Mouse (Mus musculus): ENCODE data around the gene Arhgap33.
A peak's percentile ranks its signal among the peaks of the same experiment; 100 is the strongest.

The Arhgap33 gene

DNA sequence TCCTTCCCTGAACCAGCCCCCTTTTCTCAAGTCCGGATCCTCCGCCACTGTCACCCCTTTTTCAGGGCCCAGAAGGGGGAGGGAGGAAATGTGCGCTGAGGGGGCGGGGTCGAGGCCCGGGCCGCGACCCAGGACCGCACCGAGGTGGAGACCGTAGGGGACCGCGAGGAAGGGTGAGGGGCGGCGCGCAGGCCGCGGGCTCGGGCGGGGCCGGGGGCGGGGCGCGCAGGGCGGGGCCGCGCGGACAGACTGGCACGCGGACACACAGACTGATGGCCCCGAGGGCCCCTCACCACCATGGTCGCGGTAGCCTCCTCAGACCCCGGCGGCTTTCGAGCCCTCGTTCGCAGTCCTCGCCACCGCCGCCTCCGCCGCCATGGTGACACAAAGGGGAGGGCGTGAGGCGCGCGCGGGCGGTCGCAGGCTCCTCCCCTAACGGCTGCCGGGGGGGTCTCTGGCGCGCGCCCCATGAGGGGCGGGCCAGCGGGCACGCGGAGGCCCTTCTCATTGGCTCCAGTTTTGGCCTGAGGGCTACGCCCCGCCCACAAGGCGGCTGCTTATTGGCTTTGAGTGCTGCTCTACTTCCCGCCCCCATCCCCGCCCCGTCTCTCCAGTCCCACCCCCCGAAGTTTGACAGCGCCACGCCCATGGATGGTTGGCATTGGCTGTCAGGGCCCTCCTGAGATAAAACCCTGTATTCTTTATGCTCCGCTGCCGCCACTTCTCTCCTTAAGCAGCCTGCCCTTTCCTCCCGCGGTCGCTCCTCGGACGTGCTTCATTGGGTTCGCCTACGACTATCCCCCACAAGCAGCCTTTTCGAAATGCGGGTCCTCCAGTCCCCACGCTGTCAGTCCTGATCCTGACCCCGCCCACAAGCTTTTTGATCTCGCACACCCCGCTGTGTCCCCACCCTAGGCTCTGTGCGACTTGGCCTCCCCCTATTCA, at the start of gene Arhgap33:
Gene Arhgap33, minus strand, starts transcription at position 428 of the 945 bp plus-strand sequence.
- DNase-seq = peak; percentile 96 to 97

GRCm38 (mm10) chr7:30584339-30584738, 49.5 kb upstream of the Arhgap33 start:
- no peak for DNase-seq

- DNase-seq = no peak
Measured at GRCm38 (mm10) chr7:30581547-30581946, 46.7 kb upstream of the Arhgap33 start.

GRCm38 (mm10) chr7:30579950-30580349, 45.1 kb upstream of the Arhgap33 start:
- DNase-seq = no peak

DNA sequence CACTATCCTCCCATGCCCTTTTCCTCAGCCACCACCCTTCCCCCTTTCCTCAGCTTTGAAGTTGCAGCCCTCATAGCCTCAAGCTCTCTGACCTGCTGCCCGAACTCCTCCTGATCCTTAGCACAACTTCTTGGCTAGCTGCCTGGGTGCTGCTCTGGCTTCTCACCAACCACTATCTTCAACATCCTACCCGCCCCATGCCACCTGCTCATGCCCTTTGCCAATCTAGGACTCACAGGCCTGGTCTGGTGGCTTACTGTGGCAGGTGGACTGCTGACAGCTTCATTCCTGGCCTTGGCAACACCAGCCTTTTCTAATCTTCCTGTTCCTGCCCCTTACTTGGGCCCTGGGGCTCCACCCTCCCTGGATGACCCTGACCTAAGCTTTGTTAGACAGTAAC, 38.1 kb upstream of the Arhgap33 start:
- DNase-seq = peak; percentile 74 to 79

DNA sequence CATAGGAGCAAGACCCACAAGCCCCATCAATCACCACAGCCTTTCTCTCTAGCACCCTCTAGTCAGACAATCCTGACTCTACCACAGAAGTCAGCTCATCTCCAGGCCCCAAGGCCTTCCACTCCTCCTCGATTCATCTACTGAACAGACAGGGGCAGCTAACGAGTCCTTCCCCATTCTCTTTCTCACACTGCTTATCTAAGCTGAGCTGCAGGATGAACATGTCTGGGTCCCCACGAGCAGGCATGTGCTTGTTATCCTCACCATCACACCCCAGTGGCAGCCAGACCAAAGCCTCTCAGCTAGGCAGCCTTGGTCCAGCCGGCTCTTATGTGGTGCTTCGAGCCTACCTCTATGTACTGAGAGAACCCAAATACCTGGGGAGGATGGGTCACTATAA, 37.5 kb upstream of the Arhgap33 start:
- no peak for DNase-seq

DNA sequence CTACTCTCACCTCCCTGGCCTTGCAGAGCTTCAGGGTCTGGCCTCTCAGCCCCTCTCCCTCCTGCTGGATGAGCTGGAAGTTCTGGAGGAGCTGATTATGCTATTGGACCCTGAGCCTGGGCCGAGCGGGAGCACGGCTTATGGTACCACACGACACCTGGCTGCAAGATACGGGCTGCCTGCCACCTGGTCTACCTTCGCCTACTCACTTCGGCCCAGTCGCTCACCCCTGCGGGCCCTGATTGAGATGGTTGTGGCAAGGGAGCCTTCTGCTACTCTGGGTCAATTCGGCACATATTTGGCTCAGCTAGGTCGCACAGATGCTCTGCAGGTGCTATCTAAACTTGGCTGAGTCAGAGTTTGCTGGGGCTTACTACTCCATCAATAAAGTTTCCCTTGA, 32.7 kb upstream of the Arhgap33 start:
- DNase-seq = no peak

- no peak for DNase-seq
Measured at GRCm38 (mm10) chr7:30566033-30566432, 31.2 kb upstream of the Arhgap33 start.

- peak in 1 of 2 experiments; percentile 18 for DNase-seq
Measured at GRCm38 (mm10) chr7:30564970-30565571, 30.2 kb upstream of the Arhgap33 start, which contains the start of gene Igflr1. Igflr1 (plus strand) TSS chr7:30565427.

- no peak for DNase-seq
Measured at GRCm38 (mm10) chr7:30563906-30564280, 29.0 kb upstream of the Arhgap33 start.

- peak; percentile 95 to 97 for DNase-seq
Measured at GRCm38 (mm10) chr7:30563117-30563905, 28.5 kb upstream of the Arhgap33 start, which contains the start of the genes U2af1l4, Gm49396 and Psenen. U2af1l4 (plus strand) TSS chr7:30563301. Gm49396 (plus strand) TSS chr7:30563344. Psenen (minus strand) TSS chr7:30563627.

GRCm38 (mm10) chr7:30562526-30563116, 27.8 kb upstream of the Arhgap33 start:
- no peak for DNase-seq

GRCm38 (mm10) chr7:30560296-30560695, 25.4 kb upstream of the Arhgap33 start:
- DNase-seq = peak in 1 of 2 experiments; percentile 18

GRCm38 (mm10) chr7:30559443-30559954, 24.6 kb upstream of the Arhgap33 start, which contains the start of gene Lin37:
Lin37 (minus strand) TSS chr7:30559838.
- DNase-seq = peak; percentile 97 to 99

DNA sequence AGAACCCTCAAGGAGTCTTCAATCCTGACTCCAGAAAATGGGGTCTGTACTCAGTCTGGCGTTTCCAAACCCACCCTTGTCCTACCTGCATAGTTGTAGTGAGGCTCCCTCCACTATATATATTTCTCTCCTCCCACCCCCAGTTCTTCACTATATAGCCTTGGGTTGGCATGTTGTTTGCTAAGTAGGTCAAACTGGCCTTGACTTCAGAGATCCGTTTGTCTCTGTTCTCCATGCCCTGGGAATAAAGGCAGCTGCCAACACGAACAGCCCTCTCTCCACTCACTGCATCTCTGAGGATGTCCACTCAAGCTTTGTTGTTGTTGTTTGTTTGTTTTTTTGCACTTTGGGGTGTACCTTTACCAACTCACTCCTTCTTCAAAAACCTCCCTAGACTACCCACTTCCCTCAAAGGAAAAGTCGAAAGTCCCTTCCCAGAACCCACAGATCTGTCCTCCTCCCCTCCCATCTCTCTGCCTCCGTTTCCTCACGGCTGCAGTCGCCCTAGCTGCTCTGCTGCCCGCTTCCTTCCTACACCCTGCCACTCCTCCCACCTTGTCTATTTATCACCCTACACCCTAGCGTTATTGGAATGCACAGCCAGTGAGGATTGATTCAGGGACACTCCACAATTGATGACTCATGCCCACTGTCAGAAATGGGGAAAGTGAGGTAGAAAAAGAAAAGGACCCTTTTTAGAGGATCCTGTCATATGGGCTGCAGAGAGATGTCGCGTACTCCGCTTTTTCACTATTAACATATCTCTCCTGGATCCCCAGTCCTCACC, 24.0 kb upstream of the Arhgap33 start:
- no peak for DNase-seq

DNA sequence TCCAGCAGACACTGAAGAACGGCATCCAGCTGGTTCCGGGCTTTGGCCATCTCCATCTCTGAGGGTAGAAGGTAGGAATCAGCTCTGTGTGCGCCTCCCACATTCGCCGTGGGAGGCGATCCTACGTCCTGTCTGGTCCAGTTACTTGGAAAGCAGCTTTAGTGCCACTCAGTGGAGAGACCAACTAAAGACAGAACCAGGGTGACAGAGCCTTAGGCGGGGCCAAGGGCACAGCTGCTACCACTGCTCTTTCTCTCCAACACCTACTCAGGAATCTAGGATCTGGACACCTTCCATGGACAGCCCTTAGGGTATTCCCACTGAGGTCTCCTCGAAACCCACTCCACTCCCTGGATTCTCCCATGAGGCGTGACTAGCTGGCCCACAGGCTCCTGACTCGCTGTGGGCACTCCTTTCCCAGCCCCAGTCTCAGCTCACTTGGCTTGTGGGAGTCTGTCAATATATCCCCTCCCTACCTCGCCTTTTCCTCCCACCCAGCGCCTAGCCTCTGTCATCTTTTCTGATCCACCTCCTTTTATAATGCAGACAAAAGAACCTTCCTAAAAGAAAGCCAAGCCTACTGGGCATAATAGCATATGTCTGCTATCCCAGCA, 23.1 kb upstream of the Arhgap33 start:
- DNase-seq = peak in 1 of 2 experiments; percentile 20

GRCm38 (mm10) chr7:30556894-30557536, 22.2 kb upstream of the Arhgap33 start:
- peak in 1 of 2 experiments; percentile 28 for DNase-seq

DNA sequence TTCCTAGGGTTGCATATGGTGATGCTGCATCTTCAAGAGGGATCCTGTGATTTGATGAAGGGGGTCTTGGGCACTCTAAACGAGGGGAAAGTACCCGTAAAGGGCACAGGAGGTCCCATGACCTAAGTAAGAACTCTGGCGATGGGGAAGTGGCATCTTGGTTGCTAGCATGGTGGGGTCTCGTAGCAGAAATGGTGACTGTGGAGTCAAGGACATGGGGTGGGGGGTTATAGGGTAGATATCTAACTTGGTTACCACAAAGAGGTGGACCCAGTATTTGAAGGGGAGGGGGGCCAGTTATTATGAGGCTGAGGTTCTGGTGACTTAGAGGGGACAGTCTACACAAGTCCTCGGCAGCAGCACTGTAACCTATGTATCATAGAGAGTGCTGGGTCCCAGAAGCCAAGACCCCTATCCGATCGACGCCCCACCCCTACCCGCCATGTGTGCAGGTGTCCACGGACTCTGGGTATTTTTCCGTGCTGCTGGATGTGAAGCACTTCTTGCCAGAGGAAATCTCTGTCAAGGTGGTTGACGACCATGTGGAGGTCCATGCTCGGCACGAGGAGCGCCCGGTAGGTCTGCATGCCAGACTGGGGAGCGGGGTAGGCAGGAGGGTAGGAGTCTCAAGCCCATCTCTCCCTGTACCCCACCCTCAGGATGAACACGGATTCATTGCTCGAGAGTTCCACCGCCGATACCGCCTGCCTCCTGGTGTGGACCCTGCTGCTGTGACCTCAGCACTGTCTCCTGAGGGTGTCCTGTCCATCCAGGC, 19.1 kb upstream of the Arhgap33 start:
- no peak for DNase-seq

DNA sequence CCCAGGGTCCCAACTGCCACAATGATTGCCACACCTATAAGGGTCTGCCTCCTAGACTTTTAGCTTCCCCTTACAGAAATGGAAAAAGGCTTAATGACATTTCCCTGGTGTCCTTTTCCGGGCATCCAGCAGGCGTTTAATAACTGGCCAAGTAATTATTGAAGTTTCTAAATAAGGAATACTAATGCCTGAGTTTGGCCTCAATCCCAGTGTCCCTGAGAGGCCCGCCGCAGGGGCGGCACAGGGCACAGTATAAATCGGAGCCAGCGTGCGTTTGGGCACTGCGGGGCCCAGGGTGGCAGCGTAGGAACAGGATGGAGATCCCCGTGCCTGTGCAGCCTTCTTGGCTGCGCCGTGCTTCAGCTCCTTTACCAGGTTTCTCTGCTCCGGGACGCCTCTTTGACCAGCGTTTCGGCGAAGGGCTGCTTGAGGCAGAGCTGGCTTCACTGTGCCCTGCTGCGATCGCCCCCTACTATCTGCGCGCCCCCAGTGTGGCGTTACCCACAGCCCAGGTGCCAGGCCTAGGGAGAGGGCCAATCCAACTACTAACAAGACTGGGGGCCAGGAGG, 18.2 kb upstream of the Arhgap33 start:
- peak; percentile 61 to 71 for DNase-seq
